Mouse (Mus musculus) gastrocnemius, postnatal 14 days (tissue): ENCODE measurements around the gene Galnt10. TPM values are rescaled to one million over a fixed set of nuclear protein-coding genes. Genes with fewer than 3 reads are reported as not detected.
A peak's percentile ranks its signal among the peaks of the same experiment; 100 is the strongest.

Experiments
- DNase-seq: peaks from one replicate; pipeline ENCODE4 v3.0.0; 2021; ENCODE audit warnings: mixed read lengths
- intact Hi-C: fragments of 180-260 bp; cut with DNase I; formaldehyde crosslinking; loops from one replicate; pipeline ENCODE4 v1.15.1; 2025; ENCODE audit warnings: low total_unique reads
- total RNA-seq, 2 experiments: library from RNA; stranded (reverse); gene quantifications; 2 replicates each; pipeline ENCODE4 v1.2.3; 2021

The Galnt10 gene
- total RNA-seq, 2 experiments from 2014 or later = 11.3 to 12.4 TPM

DNA sequence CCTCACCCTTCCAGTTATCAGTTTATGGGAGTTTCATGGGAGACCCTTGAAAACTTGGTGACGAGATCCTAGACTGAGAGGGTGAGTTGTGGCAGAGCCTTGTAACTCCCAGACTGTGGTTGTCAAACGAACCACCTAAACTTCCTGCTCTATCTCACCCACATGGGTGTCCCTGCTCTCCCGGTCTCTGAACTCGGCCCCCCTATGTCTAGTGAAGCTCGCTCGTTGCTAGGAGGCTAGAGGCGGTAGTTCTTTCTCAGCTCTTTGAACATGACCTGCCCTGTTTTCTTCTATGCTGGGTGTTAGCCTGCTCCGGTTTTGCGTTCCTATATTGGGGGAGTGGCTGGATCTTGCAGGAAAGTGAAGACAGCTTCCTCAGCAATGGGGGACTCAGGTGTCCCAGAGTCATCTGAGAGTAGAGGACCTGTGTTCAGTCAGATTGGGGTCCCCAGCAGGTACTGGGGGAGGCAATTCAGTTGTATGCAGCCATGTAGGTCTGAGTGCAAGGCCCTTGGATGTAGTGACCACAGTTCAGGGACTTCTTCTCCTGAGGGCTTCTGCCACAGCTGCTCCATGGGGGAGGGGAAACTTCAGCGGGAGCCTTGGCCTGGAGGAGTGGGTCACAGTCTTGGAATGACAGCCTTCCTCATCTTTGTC is 10.6 kb downstream of the Galnt10 start:
- no peak for DNase-seq
- intact Hi-C loops = no loop called here

DNA sequence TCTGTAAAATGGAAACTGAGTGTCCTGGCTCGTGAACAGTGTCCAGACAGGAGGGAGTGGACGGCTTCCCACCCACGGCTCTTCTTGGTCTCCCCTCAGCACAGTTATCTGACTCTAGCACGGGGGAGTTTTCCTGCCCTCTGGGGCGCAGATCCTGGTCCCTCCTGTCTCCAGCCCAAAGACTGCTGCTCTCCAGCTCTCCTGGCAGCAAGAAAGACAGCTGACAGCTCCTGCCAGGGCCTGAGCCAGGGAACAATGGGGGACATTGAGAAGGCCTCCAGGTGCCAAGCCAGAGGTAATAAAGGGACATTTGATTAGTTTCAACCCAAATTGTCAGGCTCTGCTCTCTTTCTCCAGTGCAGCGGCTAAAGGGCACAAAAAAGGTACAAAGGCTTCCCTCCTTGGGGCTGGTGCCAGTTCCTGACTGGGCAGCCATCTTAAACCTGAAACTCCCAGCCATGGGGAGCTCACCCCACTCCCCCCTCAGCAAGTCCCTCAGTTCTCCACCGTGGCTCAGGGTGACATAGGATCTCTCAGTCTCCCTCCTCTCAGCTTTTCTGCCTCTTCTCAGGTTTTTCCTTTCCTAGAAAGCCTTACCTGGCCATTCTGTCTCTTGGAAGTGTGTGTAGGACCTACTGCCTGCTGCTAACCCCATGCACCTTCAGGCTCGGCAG is 11.5 kb downstream of the Galnt10 start:
- intact Hi-C loops = no loop called here
- DNase-seq = peak; percentile 23

GRCm38 (mm10) chr11:57657370-57658072 is 12.3 kb downstream of the Galnt10 start:
- intact Hi-C loops = no loop called here

GRCm38 (mm10) chr11:57658214-57658613 is 13.0 kb downstream of the Galnt10 start:
- intact Hi-C loops = no loop called here
- DNase-seq = peak; percentile 1

More at GRCm38 (mm10) chr11:57657370-57658072, 12.3 kb downstream of the Galnt10 start:
- peak; percentile 3 for DNase-seq

- intact Hi-C loops = no loop called here
- peak; percentile 0 for DNase-seq
Measured at GRCm38 (mm10) chr11:57658751-57659150, 13.5 kb downstream of the Galnt10 start.

- peak; percentile 1 for DNase-seq
- intact Hi-C loops = no loop called here
Measured at GRCm38 (mm10) chr11:57660156-57660555, 14.9 kb downstream of the Galnt10 start.

DNA sequence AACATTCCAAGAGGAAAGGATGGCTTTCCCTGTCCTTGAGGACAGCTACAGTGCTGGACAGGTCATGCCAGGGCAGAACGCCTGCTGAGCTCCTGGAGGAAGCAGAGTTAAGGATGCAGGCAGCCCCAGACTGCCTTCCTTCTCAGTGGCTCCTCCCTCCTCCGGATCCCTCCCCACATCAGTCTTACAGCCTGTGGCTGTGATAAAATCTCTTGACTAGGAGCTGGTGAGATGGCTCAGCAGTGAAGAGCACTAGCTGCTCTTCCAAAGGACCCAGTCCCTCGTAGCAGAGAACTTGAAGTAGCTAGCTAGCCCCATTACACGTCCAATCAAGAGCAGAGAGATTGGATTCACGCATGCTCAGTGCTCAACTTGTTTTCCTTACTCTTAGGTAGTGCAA is 15.6 kb downstream of the Galnt10 start:
- peak; percentile 7 for DNase-seq
- intact Hi-C loops = no loop called here

DNA sequence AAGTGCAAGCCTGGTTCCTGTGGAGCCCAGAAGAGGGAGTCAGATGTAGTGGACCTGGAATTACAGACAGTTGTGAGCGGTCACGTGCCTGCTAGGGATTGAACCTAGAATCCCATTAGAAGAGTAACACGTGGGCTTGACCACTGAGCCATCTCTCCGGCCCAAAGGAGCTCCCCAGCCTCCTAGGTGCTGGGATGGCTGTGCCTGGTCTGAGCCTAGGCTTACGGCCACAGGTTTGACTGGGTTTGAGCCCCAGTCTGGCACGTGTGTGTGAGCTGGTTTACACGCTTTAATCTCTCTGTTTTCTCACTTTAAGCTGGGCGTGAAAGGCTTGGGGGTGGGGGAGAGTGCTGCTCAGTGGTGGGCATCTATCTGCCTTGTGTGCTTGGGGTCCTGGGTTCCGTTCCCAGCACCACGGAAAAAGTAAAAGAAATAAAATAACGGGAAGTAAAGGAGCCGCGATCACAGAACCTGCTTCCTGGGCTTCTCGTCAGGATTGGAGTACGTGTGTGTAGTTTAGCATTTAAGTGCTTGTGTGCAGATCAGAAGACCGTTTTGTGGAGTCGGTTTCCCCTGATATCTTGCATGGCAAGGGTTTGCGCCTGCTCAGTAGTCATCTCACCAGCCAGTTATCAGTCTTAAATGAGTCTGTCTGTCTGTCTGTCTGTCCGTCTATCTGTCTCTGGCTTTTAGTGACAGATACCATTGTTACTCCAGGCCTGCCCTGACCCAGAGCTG is 16.4 kb downstream of the Galnt10 start:
- peak; percentile 2 for DNase-seq
- intact Hi-C loops = no loop called here

GRCm38 (mm10) chr11:57662231-57662630 is 17.0 kb downstream of the Galnt10 start:
- DNase-seq = peak; percentile 61
- intact Hi-C loops = no loop called here

DNA sequence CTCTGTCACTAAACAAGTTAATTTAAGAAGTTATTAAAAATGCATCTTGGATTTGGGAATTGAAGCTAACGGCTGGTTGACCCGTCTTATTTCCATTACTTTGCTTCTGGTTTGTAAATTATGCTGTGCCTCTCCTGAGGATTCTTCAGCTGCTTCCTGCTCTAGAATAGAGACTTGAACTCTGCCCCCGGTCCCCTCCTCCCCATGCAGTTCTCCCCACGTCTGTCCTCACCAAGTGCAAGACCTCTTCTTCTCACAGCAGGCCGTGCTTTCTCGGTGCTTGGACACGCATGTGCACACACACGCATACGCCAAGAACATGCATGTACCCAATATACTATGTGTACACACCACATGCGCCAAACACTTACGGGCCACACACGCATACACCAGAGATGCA is 18.0 kb downstream of the Galnt10 start:
- intact Hi-C loops = no loop called here
- DNase-seq = no peak

- DNase-seq = no peak
Measured at GRCm38 (mm10) chr11:57664741-57665140, 19.5 kb downstream of the Galnt10 start.

DNA sequence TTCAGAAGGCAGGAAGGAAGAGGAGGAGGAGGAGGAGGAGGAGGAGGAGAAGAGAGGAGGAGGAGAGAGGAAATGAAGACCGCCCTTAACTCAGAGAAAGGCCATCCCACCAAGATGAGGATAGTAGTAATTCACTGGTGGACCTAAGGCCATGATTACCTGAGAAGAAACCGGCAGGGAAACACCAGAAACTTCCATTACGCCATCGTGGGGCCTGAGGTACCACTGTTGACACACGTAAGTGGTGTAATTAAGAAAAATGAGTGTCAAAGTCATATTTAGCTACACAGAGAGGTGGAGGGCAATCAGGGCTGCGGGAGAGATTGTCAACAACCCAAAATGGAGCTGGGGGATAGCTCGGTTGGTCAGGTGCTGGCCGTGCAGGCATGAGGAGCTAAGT is 23.0 kb downstream of the Galnt10 start:
- intact Hi-C loops = no loop called here
- no peak for DNase-seq

More at GRCm38 (mm10) chr11:57664741-57665140, 19.5 kb downstream of the Galnt10 start:
- intact Hi-C loops = no loop called here

DNA sequence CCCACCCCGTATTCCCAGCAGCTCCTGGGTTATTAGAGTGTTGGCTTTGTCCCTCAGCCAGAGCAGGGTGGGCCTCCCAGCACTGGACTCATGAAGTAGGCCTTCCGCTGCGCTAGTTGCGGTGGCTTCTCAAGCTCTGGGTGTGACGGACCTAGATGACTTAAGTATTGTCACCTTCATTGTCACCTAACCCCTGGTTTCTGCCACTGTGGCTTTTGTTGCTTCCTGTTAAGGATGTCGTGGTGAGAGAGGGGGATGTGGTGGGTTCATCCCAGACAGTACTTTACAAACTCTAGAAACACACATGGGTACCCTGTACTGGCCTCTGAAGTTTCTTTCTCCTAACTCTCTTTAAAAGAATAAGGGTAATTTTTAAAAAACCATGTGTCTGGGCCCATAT is 24.3 kb downstream of the Galnt10 start:
- no peak for DNase-seq
- intact Hi-C loops = no loop called here

DNA sequence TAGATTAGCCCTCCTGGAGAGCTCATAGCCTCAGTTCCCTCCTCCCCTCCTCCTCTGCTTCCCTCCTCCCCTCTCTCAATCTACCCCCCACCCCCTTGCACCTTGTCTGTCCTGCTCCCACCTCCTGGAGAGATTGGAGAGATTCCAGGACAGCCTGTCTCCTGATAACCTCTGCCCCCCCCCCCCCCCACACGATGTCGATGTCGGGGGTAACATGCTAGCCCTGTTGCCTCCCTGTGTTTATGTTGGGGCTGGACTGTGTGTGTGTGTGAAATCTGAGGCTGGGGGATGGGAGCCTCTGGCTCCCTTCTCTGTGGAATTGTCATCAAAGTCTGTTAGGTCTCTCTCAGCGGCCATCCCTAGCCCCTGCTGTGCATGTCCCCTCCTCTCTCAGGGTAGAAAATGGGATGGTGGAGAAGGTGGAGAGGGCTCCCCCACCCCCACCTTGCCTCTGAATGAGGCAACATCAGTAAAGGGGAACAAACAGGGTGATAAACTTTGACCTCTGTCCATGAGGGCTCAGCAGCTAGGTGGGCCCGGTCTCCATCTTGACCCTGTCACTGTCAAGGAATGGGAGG is 26.0 kb downstream of the Galnt10 start:
- DNase-seq = no peak
- intact Hi-C loops = no loop called here

DNA sequence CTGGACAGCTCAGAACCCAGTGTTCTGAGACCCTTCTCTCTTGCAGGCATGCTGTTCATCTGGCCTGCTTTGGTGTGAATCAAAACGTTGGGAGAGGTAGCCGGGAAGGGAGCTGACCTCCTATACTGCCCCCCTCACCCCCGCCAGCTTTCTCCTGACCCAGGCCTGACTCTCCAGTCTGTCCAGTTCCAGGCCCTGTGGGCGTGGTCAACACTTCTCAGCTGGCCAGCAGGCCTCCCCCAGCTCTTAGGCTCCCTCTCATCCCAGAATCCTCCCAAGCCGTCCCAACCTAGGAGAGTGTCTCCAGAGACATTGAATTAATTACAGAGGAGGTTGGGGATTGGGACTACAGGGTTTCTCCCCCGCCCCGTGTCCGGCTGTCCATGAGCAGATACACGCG is 26.6 kb downstream of the Galnt10 start:
- intact Hi-C loops = no loop called here

DNA sequence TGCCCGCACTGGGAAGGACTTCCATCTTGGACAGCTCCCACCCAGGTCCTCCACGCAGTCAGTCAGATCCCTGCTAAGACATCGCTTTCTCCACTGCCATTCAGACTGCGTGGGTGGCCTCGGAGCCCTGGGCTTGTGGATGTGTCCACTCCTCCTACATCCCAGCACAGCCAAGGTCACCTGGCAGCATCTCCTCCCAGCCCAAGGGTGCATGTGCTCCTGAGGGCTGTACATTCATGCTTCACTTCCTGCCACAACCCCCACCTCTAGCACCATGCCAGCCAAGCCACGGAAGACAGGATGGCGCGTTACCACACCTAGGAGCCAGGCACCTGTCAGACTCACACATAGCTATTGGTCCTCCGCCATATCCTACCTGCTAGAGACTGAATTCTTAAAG is 27.8 kb downstream of the Galnt10 start:
- intact Hi-C loops = no loop called here
- DNase-seq = no peak

More for the DNA sequence above, 26.6 kb downstream of the Galnt10 start:
- no peak for DNase-seq

- no peak for DNase-seq
- intact Hi-C loops = no loop called here
Measured at GRCm38 (mm10) chr11:57673977-57674687, 28.9 kb downstream of the Galnt10 start.

DNA sequence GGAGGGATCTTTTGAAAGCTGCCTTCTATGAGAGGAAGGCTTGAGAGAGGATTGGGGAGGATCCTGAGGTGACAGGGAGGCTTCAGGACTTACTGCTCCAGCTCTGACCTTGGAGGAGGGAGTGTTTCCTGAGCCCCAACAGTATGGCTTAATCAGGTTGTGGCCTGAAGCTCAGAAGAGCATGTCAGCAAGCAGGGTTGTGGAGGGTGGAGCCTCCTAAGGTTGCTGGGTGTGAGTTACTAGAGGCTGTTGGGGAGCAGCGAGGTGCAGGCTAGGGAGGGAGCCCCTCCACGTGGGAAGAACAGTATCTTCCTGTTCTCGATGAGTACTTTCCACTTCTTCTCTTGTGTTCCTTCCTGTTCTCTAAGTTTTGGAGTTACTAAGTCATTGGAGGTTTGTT is 32.0 kb downstream of the Galnt10 start:
- no peak for DNase-seq
- intact Hi-C loops = no loop called here

DNA sequence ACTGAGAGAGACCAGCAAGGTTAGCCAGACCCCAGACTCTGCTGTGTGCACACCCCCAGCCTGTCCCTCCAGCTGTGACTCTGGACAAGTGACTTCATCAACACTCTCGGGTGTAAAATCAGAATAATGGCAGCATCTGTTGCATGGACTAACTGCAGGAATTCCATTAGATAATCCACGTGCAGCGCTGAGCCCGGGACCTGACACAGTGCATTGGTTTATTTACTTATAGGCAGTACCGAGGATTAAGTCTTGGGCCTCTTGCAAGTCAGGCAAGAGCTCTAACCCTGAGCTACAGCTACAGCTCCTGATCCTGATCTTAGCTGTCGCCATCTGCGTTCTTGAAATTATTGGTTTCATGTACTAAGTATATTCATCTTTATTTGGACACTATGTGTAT is 37.3 kb downstream of the Galnt10 start:
- intact Hi-C loops = no loop called here
- no peak for DNase-seq
